Mouse (Mus musculus) liver, embryonic 14.5 days (tissue): Measurements from ENCODE around the gene Ubr2. TPM values are rescaled to one million over a fixed set of nuclear protein-coding genes. Genes with fewer than 3 reads are reported as not detected.

Experiments used
- ATAC-seq: fragments of 200-750 bp; cut with Nextera tagmentation; 2 replicates; pipeline ENCODE4 v1.8.0; 2017; ENCODE audit warnings: moderate number of reproducible peaks, mild to moderate bottlenecking, moderate library complexity; ENCODE audit not compliant: insufficient read depth
- DNase-seq, 3 experiments: peaks; one replicate each; pipeline ENCODE4 v3.0.0-alpha.2; 2012 to 2013; ENCODE audit warnings: low read depth in 3 of 3, low spot score in 3 of 3
- H3K27ac ChIP-seq: fragments of 300-500 bp; sonication (generic); 2 replicates; pipeline ENCODE4 v1.5.1; 2014; ENCODE audit warnings: moderate library complexity, mild to moderate bottlenecking, control low read depth, inconsistent platforms
- H3K27me3 ChIP-seq: fragments of 300-500 bp; sonication (generic); 2 replicates; pipeline ENCODE4 v1.6.1; 2014; ENCODE audit warnings: mild to moderate bottlenecking, low read length, moderate library complexity; ENCODE audit not compliant: control insufficient read depth, insufficient read depth
- H3K36me3 ChIP-seq: fragments of 300-500 bp; sonication (generic); replicated peaks from 2 replicates; pipeline ENCODE4 v1.6.1; 2014; ENCODE audit warnings: low read depth; ENCODE audit not compliant: control insufficient read depth, insufficient read depth
- H3K4me1 ChIP-seq, 2 experiments: fragments of 200-500 bp in 1 of 2; fragments of 300-500 bp in 1 of 2; sonication (generic) in 1 of 2; replicated peaks; 2 replicates each; pipeline ENCODE4 v1.6.1; 2012 to 2014; ENCODE audit warnings: antibody characterized with exemption in 1 of 2, inconsistent platforms in 1 of 2, low read length in 1 of 2; ENCODE audit not compliant: control insufficient read depth in 2 of 2, insufficient read depth in 2 of 2
- H3K4me2 ChIP-seq: fragments of 300-500 bp; sonication (generic); 2 replicates; pipeline ENCODE4 v1.6.1; 2014; ENCODE audit warnings: low read depth, mild to moderate bottlenecking, control low read depth, moderate library complexity
- H3K4me3 ChIP-seq, 2 experiments: fragments of 200-500 bp in 1 of 2; fragments of 300-500 bp in 1 of 2; sonication (generic) in 1 of 2; 2 replicates each; pipeline ENCODE4 v1.5.1; 2012 to 2014; ENCODE audit warnings: low read depth in 2 of 2, low read length in 2 of 2, mild to moderate bottlenecking in 2 of 2, control low read depth in 1 of 2, inconsistent platforms in 1 of 2, moderate library complexity in 1 of 2; ENCODE audit not compliant: insufficient read depth in 1 of 2
- H3K9ac ChIP-seq: fragments of 300-500 bp; sonication (generic); replicated peaks from 2 replicates; pipeline ENCODE4 v1.6.1; 2014; ENCODE audit warnings: mild to moderate bottlenecking, control low read depth, moderate library complexity
- H3K9me3 ChIP-seq: fragments of 300-500 bp; sonication (generic); 2 replicates; pipeline ENCODE4 v1.6.1; 2016; ENCODE audit warnings: low read length, mixed read lengths; ENCODE audit not compliant: control insufficient read depth
- CTCF ChIP-seq: IDR thresholded peaks from 2 replicates; pipeline ENCODE4 v1.5.1; 2016; ENCODE audit warnings: antibody characterized with exemption, low read depth, control low read depth
- EP300 ChIP-seq: IDR thresholded peaks from 2 replicates; pipeline ENCODE4 v1.6.1; 2016; ENCODE audit warnings: antibody characterized with exemption, low read depth
- WGBS: fragments of 180-500 bp; shearing (Covaris S2); extraction: QIAGEN DNeasy Blood & Tissue Kit; methylation state at CpG from one replicate; pipeline ENCODE4 v1.1.7; 2014; ENCODE audit not compliant: insufficient replicate concordance; 5-methylcytosine and 5-hydroxymethylcytosine counted together
- polyA plus RNA-seq, 2 experiments: library from polyadenylated mRNA; depleted of rRNA in 1 of 2; stranded (reverse) in 1 of 2; unstranded in 1 of 2; fragments of >200 nt; fragmentation: Nextera tagmentation in 1 of 2; extraction: Ambion mirVana in 1 of 2; gene quantifications; 2 replicates each; pipeline versions ENCODE4 v1.2.1 to v1.2.3; 2012 to 2014

The Ubr2 gene
- polyA plus RNA-seq, 2 experiments = 7.3 to 9.7 TPM

DNA sequence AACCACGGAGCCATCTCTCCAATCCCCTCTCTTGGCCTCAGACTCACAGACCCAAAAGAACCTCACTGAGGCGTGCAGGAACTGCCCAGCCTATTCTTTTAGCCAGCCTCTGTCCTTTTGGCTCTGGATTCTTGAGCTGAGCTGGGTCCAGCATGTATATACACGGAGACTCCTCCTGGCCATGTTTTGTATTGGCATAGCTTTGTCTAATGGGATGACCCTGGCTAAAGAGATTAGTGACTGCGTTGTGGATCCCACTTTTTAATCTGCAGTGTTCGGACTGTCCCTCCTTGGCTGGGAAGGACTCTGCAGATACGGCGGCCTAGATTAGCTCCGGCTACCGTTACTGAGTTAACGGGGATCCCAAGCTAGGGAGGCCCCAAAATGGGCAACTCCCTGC is 100.2 kb downstream of the Ubr2 start, which contains the start of gene Prph2:
Gene Prph2, plus strand, starts transcription at position 274 of the 400 bp plus-strand sequence.
- ATAC-seq (no peak), DNase-seq (no peak)
- TF ChIP-seq CTCF (no peak), EP300 (no peak)
- Histone ChIP-seq H3K4me3 (no peak within 1 kb of the TSS), H3K27ac (no peak within 1 kb of the TSS), H3K4me1 (no peaks in the 10 kb centered on the region), H3K36me3 (no peaks in the 10 kb centered on the region), H3K9me3 (no peaks in the 10 kb centered on the region), H3K27me3 (no peaks in the 10 kb centered on the region), H3K4me2 (no peak within 1 kb of the TSS), H3K9ac (no peak within 1 kb of the TSS)
- WGBS = 66% methylated on average over 10 of the region's 10 CpGs

- H3K27me3 ChIP-seq = no peaks in the 10 kb centered on the region
- ATAC-seq (no peak), DNase-seq (peak in 2 of 3 experiments; percentile 52 to 59)
- H3K9me3 ChIP-seq = no peaks in the 10 kb centered on the region
- no peak overlapping the region for H3K27ac ChIP-seq
- no peak overlapping the region for H3K4me2 ChIP-seq
- H3K4me3 ChIP-seq = no peak overlapping the region
- no peak for TF ChIP-seq EP300
- TF ChIP-seq CTCF = peak; percentile 98
- H3K9ac ChIP-seq = no peak overlapping the region
- no peaks in the 10 kb centered on the region; a peak in 1 of 4 replicates for H3K4me1 ChIP-seq
- 21% methylated on average over 19 of the region's 19 CpGs for WGBS
- no peaks in the 10 kb centered on the region for H3K36me3 ChIP-seq
Observed at GRCm38 (mm10) chr17:46903876-46904490, 106.4 kb downstream of the Ubr2 start.

DNA sequence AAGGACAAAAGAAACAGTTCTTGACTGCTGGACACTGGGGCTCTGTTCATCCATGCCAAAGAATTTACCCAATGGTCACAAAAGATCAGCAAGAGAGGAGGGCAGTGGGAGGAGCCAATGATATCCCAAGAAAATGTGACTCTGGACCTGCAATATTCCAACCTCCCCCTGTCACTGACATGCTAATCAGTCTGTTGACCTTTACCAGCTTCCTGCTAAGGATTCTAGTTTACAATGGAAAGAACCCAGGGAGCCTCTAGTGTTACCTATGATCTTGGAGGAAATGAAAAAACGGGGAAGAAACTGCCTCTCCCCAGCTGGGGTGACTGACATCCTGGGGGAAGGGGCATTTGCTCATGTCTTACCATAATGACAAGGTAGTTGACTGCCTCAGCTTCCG is 109.4 kb downstream of the Ubr2 start:
- Histone ChIP-seq H3K9ac (no peak overlapping the region), H3K4me1 (no peaks in the 10 kb centered on the region; a peak in 1 of 4 replicates), H3K4me3 (no peak overlapping the region), H3K27me3 (no peaks in the 10 kb centered on the region), H3K27ac (no peak overlapping the region), H3K4me2 (no peak overlapping the region), H3K36me3 (no peaks in the 10 kb centered on the region), H3K9me3 (no peaks in the 10 kb centered on the region)
- ATAC-seq = no peak
- no peak for DNase-seq
- WGBS = 28% methylated on average over 2 of the region's 2 CpGs
- TF ChIP-seq EP300 (no peak), CTCF (no peak)

GRCm38 (mm10) chr17:46897221-46897950 is 113.0 kb downstream of the Ubr2 start:
- no peak overlapping the region for H3K4me2 ChIP-seq
- WGBS = 43% methylated on average over 13 of the region's 13 CpGs
- ATAC-seq = no peak

DNA sequence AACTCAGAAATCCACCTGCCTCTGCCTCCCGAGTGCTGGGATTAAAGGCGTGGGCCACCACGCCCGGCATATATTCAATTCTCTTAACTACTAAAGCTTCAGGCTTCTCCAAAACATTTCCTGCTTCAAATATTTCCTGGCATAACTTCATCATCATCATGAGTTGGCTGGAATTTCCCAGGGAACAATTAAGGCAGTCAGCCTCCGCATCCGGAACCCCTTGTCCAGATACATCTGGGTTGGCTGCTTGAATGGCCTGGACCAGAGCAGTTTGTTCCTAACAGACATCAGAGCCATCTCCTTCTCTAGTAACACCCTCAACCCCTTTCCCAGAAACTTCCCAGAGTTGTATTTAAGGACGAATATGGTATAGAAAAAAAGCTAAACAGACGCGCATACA is 114.9 kb downstream of the Ubr2 start:
- Histone ChIP-seq H3K27ac (no peak overlapping the region), H3K9ac (no peak overlapping the region), H3K4me3 (no peak overlapping the region), H3K36me3 (no peaks in the 10 kb centered on the region), H3K27me3 (no peaks in the 10 kb centered on the region), H3K4me2 (no peak overlapping the region), H3K4me1 (peaks cover 10 to 16% of the 10 kb centered on the region in 2 experiments), H3K9me3 (no peaks in the 10 kb centered on the region)
- WGBS = 85% methylated on average over 9 of the region's 9 CpGs
- TF ChIP-seq CTCF = no peak
- TF ChIP-seq EP300 = no peak
- ATAC-seq = no peak
- DNase-seq = no peak

More at GRCm38 (mm10) chr17:46897221-46897950, 113.0 kb downstream of the Ubr2 start:
- H3K27me3 ChIP-seq = no peaks in the 10 kb centered on the region
- no peak overlapping the region for H3K27ac ChIP-seq
- no peaks in the 10 kb centered on the region for H3K9me3 ChIP-seq
- no peak for TF ChIP-seq EP300
- no peak for DNase-seq
- H3K36me3 ChIP-seq = no peaks in the 10 kb centered on the region
- peaks cover 0 to 5% of the 10 kb centered on the region in 2 experiments; a peak in 3 of 4 replicates for H3K4me1 ChIP-seq
- H3K9ac ChIP-seq = no peak overlapping the region
- H3K4me3 ChIP-seq = no peak overlapping the region
